Mouse (Mus musculus) naive thymus-derived CD4-positive, alpha-beta T cell, adult 2 months (primary cell): ENCODE measurements around the gene Kcnk3.

Source experiments
- DNase-seq: peaks from one replicate; pipeline ENCODE4 v3.0.0-alpha.2; 2011; ENCODE audit warnings: low read depth

Gene Kcnk3

GRCm38 (mm10) chr5:30638041-30638440, 50.1 kb downstream of the Kcnk3 start:
- peak; percentile 44 for DNase-seq

- no peak for DNase-seq
These were observed 55.7 kb downstream of the Kcnk3 start for GRCm38 (mm10) chr5:30643477-30644179.

DNA sequence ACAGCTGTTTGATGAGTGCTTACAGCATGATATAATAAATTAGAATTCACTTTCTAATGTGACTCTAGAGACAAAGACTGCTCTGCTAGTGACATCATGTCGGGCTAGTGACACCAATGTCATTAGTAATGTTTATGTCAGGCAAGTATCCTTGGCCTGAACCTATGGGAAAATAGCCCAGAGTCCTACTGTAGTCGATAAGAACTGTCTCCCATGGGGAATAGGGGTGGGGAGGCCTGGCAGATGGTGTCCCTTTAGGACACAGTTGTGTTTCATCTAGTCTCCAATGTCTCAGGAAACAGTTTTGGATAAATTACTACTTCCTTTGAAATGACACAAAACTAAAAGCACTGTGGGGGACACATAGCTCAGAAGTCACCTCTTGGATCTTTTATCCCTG, 58.1 kb downstream of the Kcnk3 start:
- DNase-seq = no peak

GRCm38 (mm10) chr5:30647396-30647795, 59.4 kb downstream of the Kcnk3 start:
- no peak for DNase-seq

DNA sequence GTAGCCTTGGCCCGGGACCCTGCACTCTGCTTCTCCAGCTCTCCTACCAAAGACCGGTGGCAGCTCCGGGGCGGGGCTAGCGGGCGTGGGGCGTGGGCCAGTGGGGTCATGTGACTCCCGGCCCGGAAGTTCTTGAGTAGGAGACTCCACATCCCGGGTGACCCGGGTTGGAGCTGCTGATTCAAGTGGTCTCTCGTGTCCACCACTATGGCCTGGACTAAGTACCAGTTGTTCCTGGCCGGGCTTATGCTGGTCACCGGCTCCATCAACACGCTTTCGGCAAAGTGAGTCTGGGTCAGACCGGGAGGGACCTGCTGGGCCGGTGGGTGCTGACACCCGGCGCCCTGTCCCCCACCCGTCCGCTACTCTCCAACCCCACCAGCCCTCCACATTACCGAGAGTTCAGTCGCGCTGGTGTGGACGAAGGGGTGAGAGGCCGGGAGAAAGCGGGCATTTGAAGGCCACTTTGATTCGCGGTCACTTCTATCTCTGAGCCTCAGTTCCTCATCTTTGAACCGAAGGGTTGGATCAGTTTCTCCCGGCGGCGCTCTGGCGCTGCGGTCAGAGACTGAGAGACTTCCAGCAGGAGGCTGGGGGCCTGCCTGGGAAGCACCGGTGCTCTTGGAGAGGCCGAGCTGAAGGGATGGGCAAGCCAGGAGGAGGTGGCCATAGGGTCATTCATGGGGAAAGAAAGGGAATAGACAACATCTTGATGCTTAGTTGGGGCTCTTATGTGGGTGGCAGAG, 60.0 kb downstream of the Kcnk3 start, which contains the start of gene Slc35f6:
Gene Slc35f6 (plus strand): TSS at position 119 of the 746 bp plus-strand sequence.
- peak; percentile 85 for DNase-seq

GRCm38 (mm10) chr5:30649558-30649957, 61.6 kb downstream of the Kcnk3 start:
- DNase-seq = no peak

- DNase-seq = no peak
These were observed 62.8 kb downstream of the Kcnk3 start for GRCm38 (mm10) chr5:30650756-30651155.

DNA sequence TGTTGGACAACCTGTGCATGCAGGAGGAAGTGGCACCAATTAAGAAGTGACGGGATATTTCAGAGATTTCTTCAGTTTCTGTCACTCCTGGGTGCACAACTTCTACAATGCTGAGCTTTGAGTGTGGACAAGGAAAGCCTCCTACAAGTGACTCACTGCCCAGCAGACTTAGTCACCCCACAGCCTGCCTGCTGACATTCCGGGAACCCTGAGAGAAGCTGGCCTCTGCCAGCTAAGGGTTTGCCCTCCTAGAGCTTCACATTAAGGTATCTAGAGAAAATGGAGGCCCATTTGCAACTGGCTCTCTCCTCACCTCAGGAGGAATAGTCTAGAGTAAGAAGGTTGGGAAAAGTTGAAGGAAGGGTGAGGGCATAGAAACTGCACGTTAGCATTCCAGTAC, 63.6 kb downstream of the Kcnk3 start:
- no peak for DNase-seq

- DNase-seq = no peak
These were observed 65.3 kb downstream of the Kcnk3 start for GRCm38 (mm10) chr5:30653246-30653645.

DNA sequence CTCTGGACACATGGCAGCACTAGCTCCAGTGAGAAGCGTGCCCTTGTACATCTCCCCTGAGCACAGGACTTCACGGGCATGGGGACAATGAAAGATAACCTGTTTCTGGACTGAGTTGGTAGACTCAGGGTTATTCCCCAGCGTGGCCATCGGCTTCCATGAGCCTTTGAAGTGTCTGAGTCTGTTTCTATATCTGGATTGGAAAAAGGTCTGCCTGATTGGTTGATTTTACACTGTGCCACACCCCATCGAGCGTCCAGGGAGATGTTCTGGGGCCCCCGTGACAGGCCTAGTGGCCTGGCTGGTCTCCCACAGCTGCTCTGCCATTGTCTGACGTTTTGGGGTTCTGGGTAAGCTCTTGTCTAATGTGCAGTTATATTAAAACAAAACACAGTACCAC, 67.1 kb downstream of the Kcnk3 start:
- DNase-seq = no peak

- DNase-seq = no peak
These were observed 67.7 kb downstream of the Kcnk3 start for GRCm38 (mm10) chr5:30655526-30656195.

- DNase-seq = no peak
These were observed 71.1 kb downstream of the Kcnk3 start for GRCm38 (mm10) chr5:30659042-30659441.

DNA sequence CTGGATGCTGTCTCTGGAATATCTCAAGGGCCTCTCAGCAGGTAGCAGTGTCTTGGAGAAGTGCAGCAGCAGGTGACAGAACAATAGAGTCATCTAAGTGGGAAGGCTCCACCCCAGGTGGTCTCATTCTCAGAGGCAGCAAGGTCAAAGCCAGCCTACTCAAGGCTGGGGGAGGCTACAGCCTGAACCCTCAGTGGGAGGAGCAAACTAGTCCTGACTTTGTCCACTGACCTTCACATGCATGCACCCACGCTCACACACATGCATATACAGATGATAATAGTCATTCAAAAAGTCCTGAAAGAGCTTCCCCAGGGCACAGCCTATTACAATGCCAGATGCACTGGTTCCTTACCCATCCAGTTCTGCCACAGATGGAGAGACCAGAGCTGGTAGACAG, 72.3 kb downstream of the Kcnk3 start:
- DNase-seq = no peak

GRCm38 (mm10) chr5:30660813-30661212, 72.8 kb downstream of the Kcnk3 start:
- no peak for DNase-seq

DNA sequence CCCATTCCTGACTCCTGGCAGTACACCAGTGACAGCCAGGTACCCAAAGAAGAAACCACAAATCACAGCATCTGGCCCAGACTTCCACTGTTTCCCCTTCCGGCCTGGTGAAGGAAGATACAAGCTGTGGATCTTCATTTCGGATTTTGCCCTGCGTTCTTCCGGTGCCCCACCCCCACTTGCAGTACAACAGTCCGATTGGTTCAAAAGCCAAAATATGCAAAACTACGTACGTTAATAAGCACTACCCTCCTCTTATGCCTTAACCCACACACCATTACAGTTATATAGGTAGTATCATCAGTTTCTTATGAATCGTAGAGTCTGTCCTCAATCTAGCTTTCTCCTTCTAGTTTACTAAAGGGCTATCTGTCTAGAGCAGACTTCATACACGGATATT, 77.4 kb downstream of the Kcnk3 start:
- no peak for DNase-seq

- DNase-seq = no peak
These were observed 78.0 kb downstream of the Kcnk3 start for GRCm38 (mm10) chr5:30665968-30666367.

GRCm38 (mm10) chr5:30666391-30667195, 78.6 kb downstream of the Kcnk3 start, which contains the start of gene Cenpa:
Cenpa (plus strand) TSS chr5:30666777.
- DNase-seq = peak; percentile 95

DNA sequence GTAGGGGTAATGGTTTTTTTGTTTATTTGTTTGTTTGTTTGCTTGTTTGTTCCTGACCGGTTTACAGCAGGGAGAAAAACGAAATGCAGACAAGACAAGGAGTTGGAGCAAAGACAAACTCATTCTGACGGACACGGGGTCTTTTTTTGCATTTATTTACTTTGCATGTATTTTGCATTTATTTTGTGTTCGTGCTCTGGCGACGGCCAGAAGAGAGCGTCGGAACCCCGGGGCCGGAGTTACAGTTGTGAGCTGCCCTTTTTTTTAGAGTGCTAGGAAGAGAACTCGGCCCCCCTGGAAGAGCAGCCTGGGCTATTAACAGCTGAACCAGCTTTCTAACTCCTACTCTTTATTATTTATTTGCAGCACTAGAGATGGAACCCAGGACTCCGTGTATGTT, 79.2 kb downstream of the Kcnk3 start:
- no peak for DNase-seq

GRCm38 (mm10) chr5:30667686-30668085, 79.7 kb downstream of the Kcnk3 start:
- peak; percentile 20 for DNase-seq

GRCm38 (mm10) chr5:30668637-30669495, 80.9 kb downstream of the Kcnk3 start:
- peak; percentile 28 for DNase-seq

- DNase-seq = no peak
These were observed 81.5 kb downstream of the Kcnk3 start for GRCm38 (mm10) chr5:30669496-30669830.
